Mouse (Mus musculus) cerebellum, postnatal 25 days (tissue): ENCODE results near the gene Sf1.

Experiments
- DNase-seq, 2 experiments: peaks; one replicate each; pipeline ENCODE4 v3.0.0; 2021; ENCODE audit warnings: mixed read lengths in 2 of 2

Gene Sf1

DNA sequence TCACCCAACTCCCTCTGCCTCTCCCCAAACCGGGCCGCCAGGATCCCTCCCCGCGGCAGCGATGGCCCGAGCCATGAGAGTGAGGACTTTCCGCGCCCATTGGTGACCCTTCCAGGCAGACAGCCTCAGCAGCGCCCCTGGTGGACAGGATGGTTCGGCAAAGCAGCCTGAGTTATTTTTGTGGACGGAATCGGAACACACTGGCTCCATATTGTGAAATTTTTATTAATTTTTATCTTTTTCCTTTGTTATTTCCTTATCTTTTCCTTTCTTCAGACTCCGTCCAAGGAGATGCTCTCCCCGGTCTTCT is 12.7 kb downstream of the Sf1 start:
- peak; percentile 83 to 89 for DNase-seq

DNA sequence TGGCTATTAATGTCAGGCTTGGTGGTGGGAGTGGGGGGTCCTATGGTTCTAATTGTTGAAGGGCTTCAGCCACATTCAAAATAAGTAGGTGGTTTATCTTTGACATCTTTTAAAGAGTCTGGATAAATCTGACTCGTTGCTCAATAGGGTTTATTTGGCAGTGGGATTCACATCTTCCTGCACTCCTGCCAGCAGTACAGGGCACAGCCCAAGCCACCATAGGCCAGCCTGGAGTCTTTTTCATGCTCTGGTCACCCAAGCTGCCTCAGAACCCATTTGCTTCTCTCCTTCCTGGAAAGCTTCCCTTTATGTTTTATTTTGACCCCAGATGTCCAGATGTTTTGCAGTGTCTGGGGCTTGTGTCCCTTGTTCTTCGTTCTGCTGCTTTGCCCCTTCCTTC is 13.2 kb downstream of the Sf1 start:
- no peak for DNase-seq

DNA sequence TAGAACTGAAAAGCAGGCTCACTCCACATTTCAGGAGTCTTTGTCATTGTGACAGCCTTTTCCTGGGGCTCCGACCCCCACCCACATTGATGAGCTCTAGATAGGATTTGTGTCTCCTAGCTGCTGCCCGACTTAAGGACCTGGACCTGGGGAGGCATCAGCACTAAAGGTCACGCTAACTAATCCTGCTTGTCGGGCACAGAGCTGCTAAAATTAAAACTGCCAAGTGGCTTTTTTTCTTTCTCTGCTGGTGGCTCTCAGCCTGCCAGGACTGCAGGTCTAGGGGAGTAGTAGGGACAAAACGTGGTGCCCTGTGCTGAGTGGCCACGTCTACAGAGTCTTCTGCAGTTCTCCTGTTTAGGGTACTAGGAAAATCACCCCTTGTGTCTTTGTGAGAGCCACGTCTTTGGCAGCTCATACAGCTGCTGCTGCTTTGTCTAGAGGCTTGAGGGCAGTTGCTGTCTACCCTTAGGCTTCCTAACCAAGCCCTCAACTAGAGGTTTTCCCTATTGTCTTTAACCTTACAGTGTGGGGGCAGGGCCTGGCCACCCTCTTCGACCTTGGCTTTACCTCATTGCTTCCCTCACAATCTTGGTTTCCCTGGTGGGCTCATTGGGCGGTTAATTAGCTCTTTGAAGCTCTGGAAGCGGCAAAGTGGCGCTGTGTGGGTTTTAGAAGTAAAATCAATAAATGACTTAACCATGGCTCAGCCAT is 14.0 kb downstream of the Sf1 start:
- peak; percentile 57 to 67 for DNase-seq

DNA sequence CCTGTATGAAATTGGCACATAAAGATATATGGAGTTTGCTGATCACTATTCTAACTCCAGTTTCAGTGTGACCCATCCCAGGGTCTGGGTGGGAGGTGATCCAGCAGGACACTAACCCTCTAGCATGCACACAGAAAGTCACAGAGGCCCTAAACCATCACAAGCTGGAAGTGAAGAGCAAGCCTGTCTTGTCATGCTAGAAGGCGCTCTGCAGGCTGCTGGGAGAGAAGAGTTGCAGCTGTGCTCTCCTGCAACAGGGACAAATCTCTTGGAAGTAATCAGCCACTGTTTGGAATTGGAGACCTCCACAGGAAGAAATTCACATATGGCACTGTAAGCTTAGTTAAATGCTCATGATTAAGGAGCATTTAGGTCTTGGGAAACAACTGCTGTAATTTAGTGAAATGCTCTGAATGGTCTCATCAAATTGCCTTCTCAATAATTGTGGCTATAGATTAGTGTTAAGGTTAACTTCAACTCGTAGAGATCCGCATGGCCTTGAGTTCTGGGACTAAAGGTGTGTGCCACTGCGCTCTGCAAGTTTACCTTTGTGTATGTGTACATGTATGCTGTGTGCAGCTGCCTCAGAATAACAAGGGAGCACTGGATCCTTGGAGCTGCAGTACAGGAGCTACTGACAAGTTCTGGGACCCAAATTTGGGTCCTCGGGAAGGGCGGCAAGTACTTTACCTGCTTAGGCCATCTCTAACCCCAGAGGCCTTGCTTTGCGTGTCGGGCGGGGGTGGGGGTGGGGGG is 17.1 kb downstream of the Sf1 start:
- no peak for DNase-seq

DNA sequence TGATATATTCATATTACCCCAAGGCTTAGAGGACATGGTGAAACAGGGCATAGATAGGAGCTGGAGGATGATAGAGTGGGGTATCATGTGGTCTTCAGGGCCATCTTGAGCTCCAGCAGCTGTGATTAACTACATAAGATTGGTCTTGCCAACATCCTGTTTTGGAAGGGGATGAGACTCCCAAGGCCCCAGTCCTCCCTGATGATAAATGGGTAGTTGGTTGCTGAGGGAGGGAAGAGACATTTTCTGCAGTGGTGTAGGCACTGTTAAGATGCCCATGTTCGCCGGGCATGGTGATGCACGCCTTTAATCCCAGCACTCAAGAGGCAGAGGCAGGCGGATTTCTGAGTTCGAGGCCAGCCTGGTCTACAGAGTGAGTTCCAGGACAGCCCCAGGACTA is 17.7 kb downstream of the Sf1 start:
- DNase-seq = no peak

DNA sequence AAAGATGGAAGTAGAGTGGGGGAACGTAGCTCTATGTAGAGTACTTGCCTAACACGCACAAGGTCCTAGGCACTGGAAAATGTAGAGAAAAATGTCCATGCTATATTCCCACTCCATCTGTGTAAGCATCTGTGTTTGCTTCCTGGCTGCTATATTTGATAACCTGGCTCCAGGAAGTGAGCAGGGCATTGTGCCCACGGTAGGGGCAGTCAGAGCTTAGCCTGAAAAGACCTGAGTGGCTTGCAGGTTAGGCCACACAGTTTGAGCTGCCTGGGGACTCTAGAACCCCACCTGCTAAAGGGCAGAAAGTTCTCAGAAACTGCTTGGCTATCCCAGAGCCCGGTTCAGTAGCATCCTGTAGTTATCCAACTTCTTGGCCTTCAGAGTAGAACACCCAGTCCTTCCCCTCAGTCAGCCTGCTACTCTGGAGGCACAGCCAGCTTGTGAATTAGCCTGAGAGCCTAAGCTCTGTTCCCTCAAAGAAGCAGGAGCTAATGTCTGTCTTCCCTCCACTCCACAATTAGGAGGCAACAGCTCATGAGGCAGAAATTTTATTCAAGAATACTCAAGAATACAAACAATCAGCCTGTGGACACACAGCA is 18.9 kb downstream of the Sf1 start:
- peak; percentile 72 to 82 for DNase-seq

DNA sequence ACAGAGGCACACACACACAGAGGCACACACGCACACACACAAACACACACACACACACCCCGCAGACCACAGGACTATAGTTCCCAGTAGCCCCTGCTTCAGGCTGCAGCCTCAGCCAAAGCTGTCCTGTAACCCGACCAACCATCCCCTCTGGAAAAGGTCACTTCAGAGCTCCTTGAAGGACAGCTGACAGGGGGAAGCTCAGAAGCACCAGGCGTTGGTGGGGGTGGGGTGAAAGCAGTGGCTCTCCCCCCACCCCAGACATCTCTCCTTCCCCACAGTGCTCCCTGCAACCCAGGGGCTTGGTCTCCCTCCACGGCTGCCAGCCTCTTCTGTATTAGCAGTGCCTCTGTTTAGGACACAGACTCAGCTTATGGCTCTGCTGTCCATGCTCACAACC is 20.0 kb downstream of the Sf1 start:
- no peak for DNase-seq

DNA sequence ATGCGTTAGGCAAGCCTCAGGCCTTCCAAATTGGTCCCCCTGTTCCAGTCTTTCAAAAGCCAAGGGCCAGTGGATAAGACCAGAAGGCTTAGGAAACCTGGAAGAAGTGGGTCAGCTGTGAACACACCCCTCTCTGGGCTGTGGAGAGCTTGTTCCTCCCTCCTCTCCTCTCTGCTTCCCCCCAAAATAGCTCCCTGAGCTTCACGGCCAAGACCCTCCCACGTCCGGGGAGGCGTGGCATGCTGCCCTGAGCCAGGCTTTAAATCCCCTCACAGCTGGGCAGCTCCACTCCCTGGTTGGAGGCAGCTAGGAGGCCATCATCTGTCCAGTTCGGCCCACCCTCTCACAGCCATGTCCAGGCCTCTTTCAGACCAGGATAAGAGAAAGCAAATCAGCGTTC is 20.6 kb downstream of the Sf1 start, which contains the start of gene Pygm:
Gene Pygm, plus strand, starts transcription at position 272 of the 400 bp plus-strand sequence.
- peak in 1 of 2 experiments; percentile 61 for DNase-seq

DNA sequence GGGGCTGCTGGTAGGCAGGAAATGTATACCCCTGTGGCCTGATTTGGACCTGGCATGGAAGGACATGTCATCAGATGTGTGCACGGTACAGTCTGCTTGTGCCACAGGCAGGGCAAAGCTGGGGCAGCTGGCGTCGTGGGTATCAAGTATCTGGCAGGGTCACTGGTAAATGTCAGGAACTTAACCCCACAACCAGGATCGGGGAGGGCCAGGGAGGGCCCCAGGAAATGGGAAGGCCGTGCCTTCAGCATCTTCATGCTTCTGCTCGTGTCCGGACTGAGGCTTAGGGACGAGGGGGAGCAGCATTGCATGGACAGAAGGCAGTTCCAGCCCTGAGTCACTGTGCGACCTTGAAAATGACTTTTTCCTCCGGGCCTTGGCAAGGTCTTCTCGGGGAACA is 21.5 kb downstream of the Sf1 start:
- DNase-seq = no peak

DNA sequence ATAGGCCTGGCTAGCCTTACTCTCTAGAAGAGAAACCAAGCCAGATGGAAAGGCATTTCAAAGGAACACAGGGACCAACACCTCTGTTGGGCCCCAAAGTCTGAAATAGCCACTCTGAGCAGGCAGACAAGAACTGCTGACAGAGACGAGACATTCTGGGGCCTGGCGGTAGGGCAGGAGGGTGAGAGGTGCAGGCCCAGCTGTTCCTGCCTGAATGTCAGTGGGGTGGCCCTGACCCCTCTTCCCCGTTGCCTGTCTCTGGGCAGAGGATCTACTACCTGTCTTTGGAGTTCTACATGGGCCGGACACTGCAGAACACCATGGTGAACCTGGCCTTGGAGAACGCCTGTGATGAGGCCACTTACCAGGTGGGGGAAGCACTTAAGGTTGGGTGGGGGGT is 21.9 kb downstream of the Sf1 start:
- no peak for DNase-seq

DNA sequence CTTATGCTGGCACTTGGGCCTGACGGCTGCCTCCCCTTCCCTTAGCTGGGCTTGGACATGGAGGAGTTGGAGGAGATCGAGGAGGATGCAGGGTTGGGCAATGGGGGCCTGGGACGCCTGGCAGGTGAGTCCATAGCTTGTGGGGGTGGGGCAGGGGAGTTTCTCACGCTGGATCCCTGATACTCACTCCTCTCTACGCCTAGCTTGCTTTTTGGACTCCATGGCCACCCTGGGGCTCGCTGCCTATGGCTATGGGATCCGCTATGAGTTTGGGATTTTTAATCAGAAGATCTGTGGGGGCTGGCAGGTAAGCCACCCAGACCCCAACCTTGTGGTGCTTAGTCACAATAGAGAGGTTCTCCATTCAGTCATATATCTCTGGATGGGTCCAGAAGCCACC is 22.3 kb downstream of the Sf1 start:
- no peak for DNase-seq

DNA sequence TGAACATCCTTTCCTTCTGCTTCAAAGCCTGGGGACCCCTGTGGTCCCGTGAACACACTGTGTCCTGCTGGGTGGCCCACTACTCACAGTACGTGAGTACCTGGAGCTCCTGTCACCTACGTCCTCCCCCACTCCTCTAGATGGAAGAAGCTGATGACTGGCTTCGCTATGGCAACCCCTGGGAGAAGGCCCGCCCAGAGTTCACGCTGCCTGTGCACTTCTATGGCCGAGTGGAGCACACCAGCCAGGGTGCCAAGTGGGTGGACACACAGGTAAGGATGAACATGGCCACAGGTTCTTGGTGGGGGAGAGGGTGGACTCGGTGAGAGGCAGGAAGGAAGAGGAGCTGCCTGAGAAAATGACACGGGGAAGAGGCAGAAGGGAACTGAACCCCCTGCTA is 22.7 kb downstream of the Sf1 start:
- no peak for DNase-seq

DNA sequence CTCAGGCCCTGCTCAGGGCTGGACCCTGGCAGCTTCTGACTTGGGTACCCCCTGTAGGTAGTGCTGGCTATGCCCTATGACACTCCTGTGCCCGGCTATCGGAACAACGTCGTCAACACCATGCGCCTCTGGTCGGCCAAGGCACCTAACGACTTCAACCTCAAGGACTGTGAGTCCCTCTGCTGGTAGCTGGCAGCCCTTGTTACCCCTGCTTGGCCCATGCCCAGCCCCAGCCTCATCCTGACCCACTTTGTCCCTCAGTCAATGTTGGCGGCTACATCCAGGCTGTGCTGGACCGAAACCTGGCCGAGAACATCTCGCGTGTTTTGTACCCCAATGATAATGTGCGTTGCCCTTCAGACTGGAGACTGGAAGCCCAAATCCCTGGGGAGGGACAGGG is 24.5 kb downstream of the Sf1 start:
- peak; percentile 61 to 76 for DNase-seq

DNA sequence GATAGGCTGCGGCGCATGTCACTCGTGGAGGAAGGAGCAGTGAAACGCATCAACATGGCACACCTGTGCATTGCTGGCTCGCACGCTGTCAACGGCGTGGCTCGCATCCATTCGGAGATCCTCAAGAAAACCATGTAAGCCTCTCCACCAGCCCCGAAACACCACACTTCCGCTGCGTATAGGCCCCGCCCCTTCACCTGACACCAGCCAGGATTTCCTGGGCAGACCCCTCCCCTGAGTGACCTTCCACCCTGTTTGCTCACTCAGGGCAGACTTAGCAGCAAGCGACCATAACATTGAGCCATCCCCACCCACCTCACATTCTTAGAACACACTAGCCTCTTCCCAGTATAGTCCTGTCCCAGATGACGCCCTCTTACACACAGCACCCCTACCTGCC is 26.3 kb downstream of the Sf1 start:
- DNase-seq = no peak

DNA sequence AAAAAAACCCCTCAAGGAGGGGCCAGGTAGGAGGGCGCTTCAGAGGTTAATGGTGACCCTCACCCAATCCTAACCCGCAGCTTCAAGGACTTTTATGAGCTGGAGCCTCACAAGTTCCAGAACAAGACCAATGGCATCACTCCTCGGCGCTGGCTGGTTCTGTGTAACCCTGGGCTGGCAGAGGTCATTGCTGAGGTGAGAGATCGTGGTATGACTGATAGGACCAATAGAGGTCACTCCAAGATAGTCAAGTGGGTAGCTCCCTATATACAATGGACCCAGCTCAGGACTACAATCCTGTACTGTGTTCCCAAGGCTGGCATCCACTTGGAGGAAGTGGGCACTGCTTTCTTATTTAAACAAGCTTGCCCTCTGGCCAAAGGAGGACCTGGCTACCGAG is 26.8 kb downstream of the Sf1 start:
- DNase-seq = no peak

DNA sequence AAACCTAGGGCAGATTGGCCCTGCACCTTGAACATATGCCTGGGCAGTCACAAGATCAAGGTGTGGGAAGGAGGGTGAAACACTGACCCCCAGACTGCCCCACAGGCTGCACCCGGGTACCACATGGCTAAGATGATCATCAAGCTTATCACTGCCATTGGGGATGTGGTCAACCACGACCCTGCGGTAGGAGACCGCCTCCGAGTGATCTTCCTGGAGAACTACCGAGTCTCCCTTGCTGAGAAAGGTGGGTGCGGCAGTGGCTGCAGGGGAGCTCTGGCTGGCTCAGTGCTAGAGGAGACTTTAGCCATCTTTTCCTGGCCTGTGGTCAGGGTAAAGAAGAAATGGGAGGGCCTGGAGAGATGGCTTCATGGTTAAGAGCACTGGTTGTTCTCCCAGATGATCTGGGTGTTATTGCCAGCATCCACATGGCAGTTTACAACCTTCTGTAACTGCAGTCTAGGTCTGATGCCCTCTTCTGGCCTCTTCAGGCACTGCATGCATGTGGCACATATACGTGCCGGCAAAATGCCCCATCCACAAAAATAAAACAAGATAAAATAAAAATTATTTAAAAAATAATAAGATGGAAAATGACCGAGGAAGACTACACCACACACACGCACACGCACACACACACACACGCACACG is 29.4 kb downstream of the Sf1 start:
- peak in 1 of 2 experiments; percentile 34 for DNase-seq

DNA sequence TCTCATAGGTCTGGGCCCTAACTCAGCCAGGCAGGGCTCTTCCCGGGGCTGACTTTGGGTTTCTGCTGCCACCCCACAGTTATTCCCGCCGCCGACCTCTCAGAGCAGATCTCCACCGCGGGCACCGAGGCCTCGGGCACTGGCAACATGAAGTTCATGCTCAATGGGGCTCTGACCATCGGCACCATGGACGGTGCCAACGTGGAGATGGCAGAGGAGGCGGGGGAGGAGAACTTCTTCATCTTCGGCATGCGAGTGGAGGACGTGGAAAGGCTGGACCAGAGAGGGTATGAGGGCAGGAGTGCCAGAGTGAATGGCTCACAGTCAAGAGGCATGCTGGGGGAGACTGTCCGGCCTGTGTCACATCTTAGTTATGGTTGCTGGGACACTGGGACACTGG is 30.1 kb downstream of the Sf1 start:
- peak in 1 of 2 experiments; percentile 15 for DNase-seq

DNA sequence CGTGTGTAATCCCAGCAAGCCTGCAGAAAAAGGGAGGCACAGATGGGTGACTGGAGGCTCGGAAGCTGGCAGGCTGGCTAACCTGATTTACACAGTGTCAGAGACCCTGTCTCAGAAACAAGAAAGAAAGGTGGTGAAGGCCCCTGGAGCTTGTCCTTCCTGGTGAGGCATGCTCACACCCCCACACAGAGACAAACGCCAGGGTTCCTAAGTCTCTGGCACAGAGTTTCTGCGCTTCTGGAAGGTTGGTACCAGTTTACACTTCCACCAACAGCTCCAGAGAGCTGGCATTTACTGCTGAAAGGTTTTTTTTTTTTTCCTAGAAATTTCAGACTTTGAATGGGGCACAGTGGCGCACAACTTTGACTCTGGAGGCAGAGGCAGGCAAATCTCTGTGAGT is 32.7 kb downstream of the Sf1 start:
- DNase-seq = no peak

DNA sequence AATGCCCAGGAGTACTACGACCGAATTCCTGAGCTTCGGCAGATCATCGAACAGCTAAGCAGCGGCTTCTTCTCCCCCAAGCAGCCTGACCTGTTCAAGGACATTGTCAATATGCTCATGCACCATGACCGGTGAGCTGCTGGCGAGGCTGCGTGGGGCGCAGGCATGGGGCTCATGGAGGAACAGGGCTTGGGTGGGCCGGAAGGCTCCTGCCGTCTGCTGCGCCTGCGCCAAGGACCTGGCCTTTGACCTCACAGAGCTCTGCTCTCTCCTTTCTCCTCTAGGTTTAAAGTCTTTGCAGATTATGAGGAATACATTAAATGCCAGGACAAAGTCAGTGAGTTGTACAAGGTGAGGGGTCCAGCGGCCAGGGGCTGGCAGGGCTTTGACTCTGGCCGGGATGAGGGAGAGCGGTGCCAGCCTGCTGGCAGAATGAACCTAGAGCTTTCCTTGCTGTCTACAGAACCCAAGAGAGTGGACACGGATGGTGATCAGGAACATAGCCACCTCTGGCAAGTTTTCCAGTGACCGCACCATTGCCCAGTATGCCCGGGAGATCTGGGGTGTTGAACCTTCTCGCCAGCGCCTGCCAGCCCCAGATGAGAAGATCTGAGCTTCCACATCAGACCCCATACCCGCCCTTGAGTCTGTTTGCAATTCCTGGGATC is 34.2 kb downstream of the Sf1 start:
- DNase-seq = no peak

DNA sequence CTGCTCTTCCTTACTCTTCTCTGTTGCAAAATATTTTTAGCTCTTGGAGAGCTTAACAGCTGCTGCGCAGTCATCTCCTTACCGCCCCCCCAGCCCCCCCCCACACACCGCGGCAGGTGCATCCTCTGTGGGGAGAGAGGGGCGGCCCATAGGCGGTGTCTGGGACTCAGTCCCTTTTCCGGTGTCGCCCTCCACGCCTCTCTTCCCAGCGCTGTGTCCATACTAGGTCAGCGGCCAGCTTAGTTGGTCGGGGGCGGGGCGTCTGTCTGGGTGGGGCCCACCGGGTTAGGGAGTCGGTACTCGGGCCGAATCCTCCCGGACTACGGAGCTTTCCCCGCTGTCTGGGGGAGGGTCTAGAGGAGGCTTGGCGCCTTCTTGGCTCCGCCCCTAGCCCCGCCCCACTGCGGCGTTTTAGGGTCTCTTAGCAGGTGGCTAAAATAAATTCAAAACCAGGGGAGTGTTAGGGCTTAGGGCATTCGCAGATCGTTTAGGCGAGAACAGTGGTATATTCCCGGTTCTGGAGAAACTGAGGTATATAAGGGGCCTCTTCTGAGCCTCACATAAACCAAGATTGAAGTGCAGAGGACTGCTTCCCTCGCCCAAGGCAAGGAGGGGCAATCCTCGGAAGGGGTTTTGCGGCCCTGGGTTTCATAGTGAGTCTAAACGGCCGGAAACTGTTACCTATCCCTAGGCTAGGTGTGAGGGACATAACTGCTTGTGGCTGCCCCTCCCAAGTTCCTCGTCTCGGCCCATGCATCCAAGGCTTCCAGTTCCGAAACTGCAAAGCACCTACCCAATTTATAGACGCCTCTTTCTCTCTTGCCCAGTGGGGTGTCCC is 35.2 kb downstream of the Sf1 start:
- DNase-seq = peak; percentile 56 to 75

DNA sequence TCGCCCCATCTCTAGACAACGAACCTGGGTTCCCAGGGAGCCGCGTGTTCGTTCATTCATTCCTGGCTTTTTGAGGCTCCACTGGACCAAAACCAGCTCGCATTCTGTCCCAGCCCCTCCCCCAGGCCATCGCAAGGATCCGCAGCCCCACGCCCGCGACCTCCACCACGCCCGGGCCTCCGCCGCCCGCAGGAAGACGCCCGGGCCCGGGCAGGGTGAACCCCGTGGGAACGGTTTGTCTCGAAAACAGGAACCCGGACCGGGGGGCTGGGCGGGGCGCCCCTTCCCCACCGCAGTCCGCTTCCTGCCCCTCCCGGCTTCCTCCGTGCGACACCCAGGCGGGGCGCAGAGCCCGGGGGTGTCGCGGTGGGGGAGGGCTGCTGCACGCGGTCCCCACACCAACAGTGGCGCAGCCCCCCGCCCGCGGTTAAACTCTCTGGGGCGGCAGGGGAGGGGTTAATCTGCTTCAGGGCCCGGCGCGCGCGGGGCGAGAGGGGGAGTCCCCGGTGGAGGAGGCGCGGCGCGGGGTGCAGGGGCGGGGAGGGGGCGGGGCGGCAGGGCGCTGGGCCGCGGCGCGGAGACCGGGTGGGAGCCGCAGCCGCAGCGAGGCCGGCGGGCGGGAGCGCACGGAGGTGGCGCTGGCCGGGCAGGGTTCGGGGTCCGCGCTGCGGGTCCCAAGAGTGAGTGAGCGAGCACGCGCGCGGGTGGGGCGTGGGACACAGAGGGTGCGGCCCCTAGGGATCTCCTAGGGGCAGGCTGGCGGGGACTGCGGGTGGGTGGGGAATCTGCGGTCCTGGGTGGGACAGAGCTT is 36.0 kb downstream of the Sf1 start, which contains the start of gene Rasgrp2:
Gene Rasgrp2, plus strand, starts transcription at position 56 of the 811 bp plus-strand sequence.
- DNase-seq = peak in 1 of 2 experiments; percentile 56
